Mouse (Mus musculus) lung, adult 2 months (tissue): Measurements from ENCODE around the gene Abraxas1.

Experiments
- CTCF ChIP-seq: fragments of 200-500 bp; IDR thresholded peaks from 2 replicates; pipeline ENCODE4 v1.5.1; 2011; ENCODE audit warnings: mild to moderate bottlenecking, low read length, control low read depth; ENCODE audit not compliant: insufficient read depth
- POLR2A ChIP-seq: fragments of 200-500 bp; IDR thresholded peaks from 2 replicates; pipeline ENCODE4 v1.6.1; 2011; ENCODE audit warnings: low read depth, mild to moderate bottlenecking, control low read depth, low read length, borderline replicate concordance; ENCODE audit errors: extremely low read depth

- no peak for TF ChIP-seq CTCF
- TF ChIP-seq POLR2A: no peak
These were observed 24.7 kb upstream of the Abraxas1 start, which contains the start of gene Gpat3 for GRCm38 (mm10) chr5:100845485-100845847.
